Mouse (Mus musculus) adrenal gland, adult 18-20 months (tissue): ENCODE measurements around the gene Echs1. TPM values are rescaled to one million over a fixed set of nuclear protein-coding genes. Genes with fewer than 3 reads are reported as not detected.
A peak's percentile ranks its signal among the peaks of the same experiment; 100 is the strongest.

Experiments used
- DNase-seq, 2 experiments: peaks; one replicate each; pipeline ENCODE4 v3.0.0; 2021 to 2022; ENCODE audit warnings: low spot score in 2 of 2
- total RNA-seq, 2 experiments: library from RNA; stranded (reverse); gene quantifications; 1 replicate in 1 of 2; 2 replicates in 1 of 2; pipeline ENCODE4 v1.2.3; 2021

The Echs1 gene
- total RNA-seq, 2 experiments from 2014 or later: 472 to 511 TPM

DNA sequence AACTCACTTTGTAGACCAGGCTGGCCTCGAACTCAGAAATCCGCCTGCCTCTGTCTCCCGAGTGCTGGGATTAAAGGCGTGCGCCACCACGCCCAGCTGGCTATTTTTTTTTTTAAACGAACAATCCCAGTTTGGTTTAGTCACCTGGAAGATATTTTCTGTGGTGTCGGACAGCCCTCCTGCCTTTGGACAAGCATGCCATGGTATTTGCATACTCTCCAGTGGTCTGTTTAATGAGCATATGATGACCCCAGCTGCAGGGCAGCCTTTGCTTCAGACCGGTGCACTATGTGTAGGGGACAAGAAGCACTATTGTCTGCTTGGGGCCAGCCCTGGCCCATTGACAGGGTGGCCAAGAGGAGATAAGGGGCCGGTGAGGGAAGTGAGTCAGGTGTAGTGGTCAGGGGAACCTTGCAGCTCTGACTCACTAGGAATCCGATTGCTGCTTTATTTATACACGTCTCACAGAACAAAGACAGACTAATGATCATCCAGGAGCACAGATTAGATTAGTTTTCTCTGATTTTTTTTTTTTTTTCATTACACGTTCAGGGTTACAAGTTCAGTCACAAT is 5.1 kb upstream of the Echs1 start:
- no peak for DNase-seq

DNA sequence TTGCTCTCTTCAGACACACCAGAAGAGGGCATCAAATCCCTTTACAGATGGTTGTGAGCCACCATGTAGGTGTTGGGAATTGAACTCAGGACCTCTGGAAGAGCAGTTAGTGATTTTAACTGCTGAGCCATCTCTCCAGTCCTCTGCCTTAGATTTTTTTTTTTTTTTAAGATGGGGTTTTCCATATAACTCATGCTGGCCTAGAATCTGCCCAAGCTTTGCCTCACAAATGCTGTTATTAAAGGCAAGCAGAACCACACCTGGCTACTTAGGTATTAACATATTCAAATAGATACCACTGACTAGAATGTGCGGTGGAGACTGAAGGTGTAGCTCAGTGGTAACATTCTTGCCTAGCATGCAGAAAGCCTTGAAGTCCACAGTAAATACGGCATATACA is 4.2 kb upstream of the Echs1 start:
- DNase-seq: no peak

DNA sequence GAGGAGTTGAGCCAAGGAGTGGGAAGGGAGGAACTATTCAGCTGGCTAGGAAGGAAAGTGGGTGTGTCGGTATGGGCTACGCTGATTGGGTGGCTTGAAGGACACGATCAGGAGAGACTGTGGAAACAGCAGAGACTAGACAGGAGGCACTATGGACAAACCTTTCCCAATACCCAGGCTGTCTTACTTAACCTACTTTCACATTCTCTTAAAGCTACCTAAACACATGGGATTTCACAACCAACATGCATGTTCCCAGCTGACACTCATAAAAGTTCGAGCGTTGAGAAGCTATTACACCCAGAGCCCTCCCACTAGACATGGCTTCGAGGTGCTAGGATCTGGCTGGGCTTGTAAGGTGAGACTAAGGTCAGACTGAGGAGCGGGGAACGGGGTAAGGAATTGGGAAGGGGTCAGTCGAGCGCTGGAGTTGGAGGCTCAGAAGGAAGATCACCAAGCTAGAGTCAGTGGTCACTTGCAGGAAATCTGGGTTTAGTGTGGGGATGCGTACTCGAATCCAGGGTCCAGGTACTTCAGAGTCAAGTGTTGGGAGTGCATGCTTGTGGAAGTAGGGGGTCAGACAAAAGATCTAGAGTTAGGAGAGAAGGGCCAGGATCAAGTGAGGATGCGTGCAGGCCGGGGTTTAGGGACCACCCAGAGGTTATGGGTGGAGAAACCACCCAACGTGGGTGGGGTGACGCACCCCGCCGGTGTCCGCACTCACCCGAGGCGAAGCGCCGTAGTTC is 520 bp downstream of the Echs1 start, which contains the start of gene Paox:
Gene Paox, plus strand, starts transcription at position 217 of the 746 bp plus-strand sequence.
- peak in 1 of 2 experiments; percentile 55 for DNase-seq

GRCm38 (mm10) chr7:140111943-140112342 is 4.3 kb downstream of the Echs1 start:
- no peak for DNase-seq

GRCm38 (mm10) chr7:140104009-140104408 is 12.3 kb downstream of the Echs1 start:
- DNase-seq: no peak

- DNase-seq: peak; percentile 85 to 89
Measured at GRCm38 (mm10) chr7:140101993-140102860, 14.0 kb downstream of the Echs1 start, which contains the start of gene Fuom. Gene Fuom, minus strand, starts transcription at chr7:140102441.

GRCm38 (mm10) chr7:140101498-140101897 is 14.8 kb downstream of the Echs1 start:
- DNase-seq: no peak

- DNase-seq: no peak
Measured at GRCm38 (mm10) chr7:140098466-140098865, 17.8 kb downstream of the Echs1 start.

GRCm38 (mm10) chr7:140096055-140096454 is 20.2 kb downstream of the Echs1 start:
- DNase-seq: no peak

- DNase-seq: no peak
Measured at GRCm38 (mm10) chr7:140095556-140095955, 20.7 kb downstream of the Echs1 start.

GRCm38 (mm10) chr7:140094954-140095353 is 21.3 kb downstream of the Echs1 start:
- no peak for DNase-seq

DNA sequence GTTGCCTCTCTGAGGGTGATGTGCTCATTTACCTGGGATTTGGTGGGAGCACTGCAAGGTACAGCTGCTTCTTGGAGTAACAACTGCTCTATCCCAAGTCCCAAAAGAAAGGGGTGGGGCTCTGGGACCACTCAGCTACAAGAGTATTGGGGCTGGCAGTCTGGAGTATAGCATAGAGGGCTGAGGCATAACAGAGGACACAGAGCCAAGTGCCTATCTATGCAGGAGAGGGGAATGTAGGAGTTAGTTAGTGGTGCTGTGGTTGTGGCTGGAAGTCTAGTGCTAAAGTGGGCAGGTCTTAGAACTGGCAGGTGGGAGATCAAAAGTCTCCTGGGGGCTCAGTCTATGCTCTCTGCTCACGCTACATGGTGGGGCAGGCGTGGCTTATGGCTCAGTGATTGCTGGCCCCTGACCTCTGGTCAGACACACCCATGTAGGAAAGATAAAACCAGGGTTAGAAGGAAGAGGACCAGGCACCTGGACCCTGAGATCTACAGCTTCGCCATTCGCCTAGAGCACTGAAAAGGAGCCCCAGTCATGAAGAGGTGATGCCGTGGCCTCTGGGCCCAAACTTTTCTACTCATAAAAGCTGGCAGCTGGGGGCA is 23.2 kb downstream of the Echs1 start, which contains the start of gene Prap1:
Gene Prap1, plus strand, starts transcription at position 472 of the 605 bp plus-strand sequence.
- no peak for DNase-seq

GRCm38 (mm10) chr7:140090601-140091000 is 25.7 kb downstream of the Echs1 start:
- DNase-seq: no peak

- no peak for DNase-seq
Measured at GRCm38 (mm10) chr7:140082242-140082678, 34.0 kb downstream of the Echs1 start, which contains the start of gene Caly. Gene Caly, minus strand, starts transcription at chr7:140082548.

DNA sequence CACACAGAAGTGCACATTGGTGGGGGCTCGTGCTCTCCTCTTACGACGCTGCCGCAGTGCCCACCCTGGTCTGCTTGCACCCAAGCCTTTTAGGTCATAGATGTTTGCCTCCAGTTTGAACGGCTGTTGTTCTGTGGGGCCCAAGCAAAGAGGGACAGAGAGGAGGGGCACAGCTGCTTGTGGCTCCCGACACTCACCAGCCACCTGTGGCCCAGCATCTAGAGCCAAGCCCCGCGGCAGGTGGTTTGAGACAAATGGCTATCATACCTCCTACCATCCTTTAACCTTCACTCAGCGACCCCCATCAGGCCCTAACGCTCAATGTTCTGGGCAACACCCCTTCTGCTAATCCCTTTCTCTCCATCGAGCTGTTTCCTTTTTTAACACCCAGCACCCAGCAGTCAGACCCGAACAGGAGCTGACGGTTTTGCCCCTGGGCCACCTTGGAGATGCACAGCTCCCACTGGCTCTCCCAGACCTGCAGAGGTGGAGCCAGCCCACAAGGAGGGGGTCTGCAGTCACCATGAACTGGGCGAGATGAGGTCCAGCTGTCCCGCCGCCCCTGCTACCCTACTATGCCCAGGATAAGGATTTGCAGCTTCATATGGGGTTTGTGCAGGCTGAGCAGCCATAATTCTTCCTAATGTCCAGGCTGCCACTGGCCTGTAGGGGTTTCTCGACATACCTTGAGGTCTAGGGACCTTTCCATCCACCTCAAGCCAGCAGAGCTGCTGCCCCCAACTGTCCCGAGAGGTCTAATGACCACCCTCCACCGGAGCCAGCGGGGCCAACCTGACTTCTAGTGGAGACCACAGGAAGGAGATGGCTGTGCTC is 34.7 kb downstream of the Echs1 start:
- DNase-seq: no peak

DNA sequence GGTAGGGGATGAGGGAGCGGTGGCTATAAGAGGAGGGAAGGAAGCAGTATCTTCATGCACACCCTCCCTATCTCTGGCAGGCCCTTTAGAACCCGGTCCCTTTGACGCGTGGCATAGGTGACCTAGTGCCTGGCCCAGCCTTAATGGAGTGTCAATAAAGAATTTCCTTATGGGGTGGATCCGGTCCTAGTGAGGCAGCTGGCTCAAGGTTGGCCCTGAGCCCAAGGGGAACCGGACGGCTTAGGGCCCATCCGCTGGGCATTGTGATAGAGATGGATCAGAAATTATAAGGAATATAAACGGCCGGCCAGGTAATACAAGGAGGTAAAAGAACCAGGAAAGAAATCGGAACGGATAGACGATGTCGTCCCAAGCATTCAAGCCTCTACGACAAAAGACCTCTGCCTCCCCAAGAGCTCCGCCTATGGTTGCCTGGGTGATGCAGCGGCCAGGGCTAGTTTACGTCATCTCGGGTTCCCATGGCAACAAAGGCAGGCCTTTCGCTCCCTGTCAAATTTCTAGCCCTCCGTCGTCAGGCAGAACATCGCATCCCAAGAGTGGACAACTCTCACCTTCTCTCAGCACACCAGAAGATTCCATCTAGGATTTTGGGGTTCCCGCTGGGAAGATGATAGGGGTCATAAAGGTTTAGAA is 35.6 kb downstream of the Echs1 start:
- DNase-seq: peak; percentile 71 to 80

GRCm38 (mm10) chr7:140078711-140079110 is 37.6 kb downstream of the Echs1 start:
- peak; percentile 73 to 74 for DNase-seq

DNA sequence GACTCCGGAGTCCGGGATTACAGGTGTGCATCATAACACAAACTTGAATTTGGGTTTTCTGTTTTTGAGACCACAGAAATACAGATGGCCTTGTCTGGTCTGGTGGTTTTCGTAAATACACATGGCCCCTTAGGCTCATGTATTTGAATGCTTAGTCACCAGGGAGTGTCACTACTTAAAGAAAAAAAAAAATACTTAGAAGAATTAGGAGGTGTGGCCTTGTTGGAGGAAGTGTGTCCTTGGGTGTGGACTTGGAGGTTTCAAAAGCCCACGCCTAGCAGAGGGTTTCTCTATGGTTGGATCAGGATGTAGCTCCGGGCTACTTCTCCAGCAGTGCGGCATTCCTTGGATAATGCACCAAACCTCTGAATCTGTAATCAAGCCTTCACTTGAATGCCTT is 38.6 kb downstream of the Echs1 start:
- DNase-seq: no peak

DNA sequence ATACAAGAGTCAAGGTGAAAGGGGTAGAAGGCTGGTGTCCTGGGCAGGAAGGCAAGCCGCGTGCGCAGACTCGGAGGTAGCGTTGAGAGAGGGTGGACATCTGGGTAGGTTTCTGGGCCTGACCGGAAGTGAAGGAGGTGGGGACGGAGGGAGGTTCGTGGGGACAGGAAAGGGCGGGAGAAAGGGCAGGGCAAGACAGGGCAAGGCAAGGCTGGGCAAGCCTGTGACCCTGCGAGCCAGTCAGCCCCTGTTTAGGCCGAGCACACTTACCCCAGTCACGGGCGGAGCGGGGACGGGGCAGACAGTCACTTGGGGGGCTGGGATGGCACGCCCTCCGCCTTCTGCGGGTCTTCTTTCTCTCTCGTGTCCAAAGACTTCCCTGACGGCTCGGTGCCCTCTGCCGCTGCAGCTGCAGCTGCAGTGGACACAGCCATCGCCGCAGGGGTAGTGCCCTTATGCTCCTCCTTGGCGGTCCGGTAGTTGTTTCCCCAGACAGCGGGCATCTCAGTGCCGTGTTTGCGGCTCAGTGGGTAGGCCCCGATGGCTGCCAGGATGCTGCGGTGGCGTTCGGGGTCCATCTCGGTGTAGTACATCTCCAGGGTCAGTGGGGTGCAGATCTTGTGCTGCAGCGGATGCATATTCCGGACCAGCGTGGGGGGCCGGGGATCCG is 46.1 kb downstream of the Echs1 start:
- DNase-seq: no peak
